Mouse (Mus musculus) CD4-positive, CD25-positive, alpha-beta regulatory T cell, adult 2 months (primary cell): Measurements from ENCODE around the gene Xpa.

Experiments used
- DNase-seq: peaks from one replicate; pipeline ENCODE4 v3.0.0-alpha.2; 2012; ENCODE audit warnings: low read depth, low spot score

The Xpa gene

GRCm38 (mm10) chr4:46146881-46147280 lies 49.2 kb downstream of the Xpa start:
- DNase-seq, result no peak

DNA sequence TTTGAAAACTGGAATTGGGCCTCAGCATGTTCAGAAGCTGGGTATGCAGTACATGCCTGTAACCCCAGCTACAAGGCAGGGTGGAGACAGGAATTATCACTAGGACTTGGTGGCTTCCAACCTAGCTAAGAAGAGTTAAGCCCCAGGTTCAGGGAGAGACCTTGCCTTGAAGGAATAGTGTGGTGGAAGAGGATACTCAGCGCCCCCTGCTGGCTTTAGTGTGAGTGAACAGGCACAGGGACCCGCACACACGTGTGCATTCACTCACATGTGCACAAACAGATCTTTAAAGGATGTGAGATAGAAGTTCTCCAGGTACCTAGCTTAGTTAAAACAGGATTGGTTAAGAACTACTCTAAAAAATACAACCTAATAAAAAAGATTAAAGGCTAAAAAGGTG lies 51.8 kb downstream of the Xpa start:
- peak; percentile 64 for DNase-seq

GRCm38 (mm10) chr4:46138287-46139222 lies 57.6 kb downstream of the Xpa start, which contains the start of the genes Ncbp1 and Tstd2:
Ncbp1 (plus strand) TSS chr4:46138613.
Tstd2 (minus strand) TSS chr4:46138694.
- peak; percentile 97 for DNase-seq

DNA sequence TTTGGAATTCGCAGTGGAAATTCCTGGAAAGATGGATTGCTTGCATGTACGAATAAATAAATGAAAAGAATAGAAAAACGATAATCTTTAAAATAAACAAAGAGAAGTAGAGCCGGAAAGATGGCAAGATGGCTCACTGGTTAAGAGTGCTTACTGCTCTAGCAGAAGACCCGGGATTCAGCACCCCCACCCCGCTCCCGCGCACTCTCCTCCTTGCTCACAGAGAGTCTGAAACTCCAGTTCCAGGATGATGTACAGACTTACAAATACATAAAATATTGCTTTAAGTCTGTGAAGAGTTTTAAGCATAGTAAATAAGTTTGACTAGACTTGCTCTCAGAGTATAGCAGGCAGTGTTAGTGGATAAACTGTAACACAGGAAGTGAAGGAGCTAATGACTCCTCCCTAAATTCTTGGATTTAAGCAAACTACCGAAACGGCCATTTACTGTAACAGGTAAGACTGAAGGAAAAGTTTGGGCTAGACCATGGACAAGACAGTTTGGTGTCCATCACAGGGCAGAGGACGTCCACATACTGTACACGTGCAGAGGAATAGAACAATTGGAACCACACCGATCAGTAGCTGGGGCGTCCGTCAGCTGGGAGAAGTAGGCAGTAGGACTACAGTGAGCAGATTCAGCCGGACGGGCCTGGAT lies 58.4 kb downstream of the Xpa start:
- no peak for DNase-seq

GRCm38 (mm10) chr4:46131791-46132190 lies 64.3 kb downstream of the Xpa start:
- no peak for DNase-seq

DNA sequence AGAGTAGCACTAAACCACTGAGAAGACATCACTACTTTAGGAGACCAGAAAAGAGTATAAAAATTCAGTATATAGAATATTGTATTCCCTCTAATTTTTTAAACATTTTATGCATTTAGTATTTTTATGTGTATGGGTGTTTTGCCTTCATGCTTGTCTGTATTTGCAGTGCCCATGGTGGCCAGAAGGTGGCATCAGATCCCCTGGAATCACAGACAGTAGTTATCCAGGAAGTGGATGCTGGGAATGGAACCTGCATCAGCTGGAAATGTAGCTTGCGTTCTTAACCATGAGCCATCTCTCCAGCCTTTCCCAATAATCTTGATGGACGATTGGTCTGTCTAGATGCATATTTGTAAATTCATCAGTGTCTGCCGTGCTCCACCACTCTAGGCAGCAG lies 65.9 kb downstream of the Xpa start:
- DNase-seq, result peak; percentile 77

DNA sequence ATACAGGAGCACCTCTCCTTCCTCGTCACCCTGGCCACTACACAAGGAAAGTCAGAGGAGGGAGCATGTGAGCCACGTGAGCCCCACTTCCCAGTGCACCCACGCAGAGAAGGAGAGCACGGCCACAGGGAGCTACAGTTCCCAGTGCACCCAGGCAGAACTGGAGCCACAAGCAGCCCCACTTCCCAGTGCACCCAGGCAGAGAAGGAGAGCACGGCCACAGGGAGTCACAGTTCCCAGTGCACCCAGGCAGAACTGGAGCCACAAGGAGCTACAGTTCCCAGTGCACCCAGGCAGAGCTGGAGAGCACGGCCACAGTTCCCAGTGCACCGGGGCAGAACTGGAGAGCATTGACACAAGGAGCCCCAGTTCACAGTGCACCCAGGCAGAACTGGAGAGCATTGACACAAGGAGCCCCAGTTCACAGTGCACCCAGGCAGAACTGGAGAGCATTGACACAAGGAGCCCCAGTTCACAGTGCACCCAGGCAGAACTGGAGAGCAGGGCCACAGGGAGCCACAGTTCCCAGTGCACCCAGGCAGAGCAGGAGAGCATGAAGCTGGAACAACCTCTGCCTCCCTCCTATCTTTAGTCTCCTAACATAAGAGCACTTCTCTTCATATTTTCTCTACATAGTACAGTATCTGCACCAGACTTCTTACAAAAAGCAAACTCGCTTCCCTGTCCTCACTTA lies 66.7 kb downstream of the Xpa start:
- no peak for DNase-seq

GRCm38 (mm10) chr4:46126541-46126940 lies 69.6 kb downstream of the Xpa start:
- peak; percentile 86 for DNase-seq

DNA sequence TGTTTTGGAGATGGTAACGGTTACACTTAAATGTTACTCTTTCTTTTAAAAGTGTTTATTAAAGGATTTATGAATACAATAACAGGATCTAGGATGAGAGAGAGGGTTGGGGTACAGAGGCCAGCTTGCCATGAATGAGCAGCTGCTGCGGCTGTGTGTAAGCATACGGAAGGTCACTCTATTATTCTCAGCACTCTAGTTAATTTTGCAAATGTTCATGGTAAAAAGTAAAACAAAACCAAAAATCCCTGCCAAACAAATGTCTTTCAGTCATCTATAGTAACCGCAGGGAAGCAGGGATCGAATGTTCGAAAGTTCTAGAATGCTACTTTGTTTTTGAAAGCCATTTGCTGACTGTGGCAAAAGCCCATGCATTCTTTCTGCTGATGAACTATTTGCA lies 72.8 kb downstream of the Xpa start:
- DNase-seq, result no peak

DNA sequence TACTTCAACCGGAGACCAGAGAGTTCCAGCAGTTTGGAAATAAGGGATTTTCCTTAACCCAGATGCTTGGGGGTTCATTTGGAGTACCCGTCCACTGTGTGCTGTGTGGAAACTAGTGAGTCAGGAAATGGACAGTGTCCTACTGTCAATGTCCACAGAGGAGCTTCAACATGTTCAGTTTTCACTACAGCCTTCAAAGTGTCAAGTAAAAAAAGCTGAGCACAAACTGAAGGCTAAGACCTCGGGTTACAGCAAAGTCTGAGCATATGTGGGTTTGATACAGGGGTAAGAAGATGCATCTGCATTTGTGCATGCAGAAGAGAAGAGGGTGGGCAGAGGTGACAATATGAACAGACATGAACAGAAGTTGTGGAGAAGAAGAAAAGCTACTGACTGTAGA lies 75.3 kb downstream of the Xpa start:
- no peak for DNase-seq

DNA sequence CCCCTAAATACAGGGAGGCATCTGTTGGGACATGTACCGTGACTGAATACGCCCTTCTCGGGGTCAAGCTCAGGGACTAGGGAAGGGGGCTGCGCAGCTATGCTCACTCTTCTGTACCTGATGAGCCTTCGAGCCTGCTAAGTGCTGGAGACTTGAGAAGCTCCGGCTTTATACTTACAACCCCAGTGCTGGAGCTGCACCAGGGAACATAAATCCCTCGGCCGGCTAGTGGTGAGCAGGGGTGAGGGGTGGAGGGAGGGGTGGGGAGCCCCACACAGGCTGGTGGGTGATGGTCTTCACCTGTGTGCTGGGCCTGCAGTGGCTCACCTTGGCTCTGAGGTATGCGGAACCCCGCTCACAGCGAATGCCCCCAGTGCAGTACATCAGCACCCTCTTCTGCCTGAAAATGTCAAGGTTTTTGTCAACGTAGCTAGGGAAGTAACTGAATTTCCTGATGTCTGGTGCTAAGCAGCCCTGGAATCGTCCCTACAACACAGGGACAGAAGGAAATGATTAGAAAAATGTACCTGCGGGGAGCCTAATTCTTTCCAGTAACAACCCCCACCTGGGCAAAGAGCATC lies 76.5 kb downstream of the Xpa start:
- DNase-seq, result no peak

DNA sequence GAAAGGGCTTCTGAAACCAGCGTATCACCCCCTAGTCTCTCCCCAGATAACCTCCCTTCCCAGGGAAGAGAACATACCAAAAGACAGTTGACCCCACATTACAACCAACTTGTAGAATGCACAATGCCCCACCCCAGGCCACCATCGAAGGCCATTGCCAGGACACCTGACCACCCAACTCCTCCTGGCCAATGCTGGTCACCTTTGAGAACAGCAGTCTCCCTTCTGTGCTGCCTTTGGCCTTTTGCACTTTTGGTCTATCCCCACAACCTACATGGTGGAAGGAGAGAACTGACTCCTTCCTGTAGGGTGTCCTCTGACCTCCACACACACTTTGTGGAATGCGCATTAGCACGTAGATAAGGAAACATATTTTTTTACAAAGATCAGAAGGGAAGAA lies 78.6 kb downstream of the Xpa start:
- no peak for DNase-seq

GRCm38 (mm10) chr4:46116544-46117175 lies 79.5 kb downstream of the Xpa start:
- DNase-seq, result no peak

GRCm38 (mm10) chr4:46115308-46115707 lies 80.8 kb downstream of the Xpa start:
- no peak for DNase-seq

GRCm38 (mm10) chr4:46111361-46111760 lies 84.8 kb downstream of the Xpa start:
- no peak for DNase-seq

DNA sequence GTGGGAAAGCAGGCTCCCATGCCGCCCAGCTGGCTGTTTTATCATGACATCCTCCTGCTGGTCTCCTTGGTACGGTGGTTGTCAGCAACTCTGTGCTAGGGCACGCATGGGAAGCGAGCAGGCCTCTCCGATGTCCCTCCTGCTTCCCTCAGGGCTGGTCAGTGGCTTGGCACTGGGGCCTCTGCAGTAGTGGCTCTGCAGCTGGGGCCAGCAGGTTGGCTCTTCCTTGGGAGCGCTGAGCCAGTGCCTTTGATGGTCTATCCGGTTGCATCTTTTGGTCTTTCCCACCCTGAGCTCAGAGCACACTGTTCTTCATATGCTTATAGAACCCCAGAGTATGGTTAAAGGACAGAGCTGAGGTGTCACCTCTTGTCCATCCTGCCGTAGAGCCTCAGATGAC lies 86.0 kb downstream of the Xpa start:
- no peak for DNase-seq
